Mouse (Mus musculus) spleen, adult 10 weeks (tissue): ENCODE measurements around the gene Glud1. TPM values are rescaled to one million over a fixed set of nuclear protein-coding genes. Genes with fewer than 3 reads are reported as not detected.

Source experiments
- polyA plus RNA-seq: library from polyadenylated mRNA; stranded (reverse); fragments of 350-450 nt; fragmentation: Illumina TruSeq; extraction: RNeasy Lipid Tissue Mini Kit (QIAGEN cat#74804); gene quantifications from one replicate; pipeline ENCODE4 v1.2.3, GENCODE M21; 2015; ENCODE audit warnings: low replicate concordance; ENCODE audit not compliant: insufficient read depth

The Glud1 gene
- 213 TPM for polyA plus RNA-seq

DNA sequence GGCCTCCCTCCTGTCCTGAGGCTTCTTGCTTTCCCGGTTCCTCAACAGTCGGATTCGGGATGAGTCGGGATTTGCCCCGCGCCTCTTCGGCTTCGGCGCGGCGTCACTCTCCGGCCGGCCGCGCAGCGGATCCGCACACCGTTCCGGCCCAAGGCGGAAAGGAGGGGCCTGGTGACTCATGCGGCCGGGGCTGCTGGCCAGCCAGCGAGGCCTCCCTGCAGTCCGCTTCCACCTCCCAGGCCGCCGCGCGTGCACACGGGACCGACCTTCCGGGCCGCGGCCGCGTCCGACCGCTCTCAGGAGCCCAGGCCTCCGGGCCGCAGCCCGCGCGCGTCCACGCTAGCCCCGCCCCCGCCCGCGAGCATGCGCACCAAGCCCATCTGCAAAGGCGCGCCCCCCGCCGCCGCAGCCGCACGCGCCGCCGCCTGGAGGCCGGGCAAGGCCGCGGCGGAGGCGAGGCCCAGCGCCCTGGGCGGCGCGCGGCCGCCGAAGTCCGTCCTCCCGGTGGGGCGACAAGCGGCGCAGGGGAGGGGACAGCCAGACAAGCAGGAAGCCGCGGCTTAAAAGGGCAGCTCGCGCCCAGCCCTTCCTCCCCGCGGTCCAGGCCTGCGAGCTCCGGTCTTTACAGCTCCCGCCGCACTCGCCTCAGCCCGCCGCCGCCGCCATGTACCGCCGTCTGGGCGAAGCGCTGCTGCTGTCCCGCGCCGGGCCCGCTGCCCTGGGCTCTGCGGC, at the start of gene Glud1, which contains the start of gene Shld2:
Glud1 (plus strand) TSS at position 494 of the 732 bp plus-strand sequence.
Shld2 (minus strand) TSS at position 260 of the 732 bp plus-strand sequence.

GRCm38 (mm10) chr14:34355301-34355700, 44.8 kb downstream of the Glud1 start, which contains the start of gene Fam25c:
Gene Fam25c (minus strand): TSS chr14:34355433.

DNA sequence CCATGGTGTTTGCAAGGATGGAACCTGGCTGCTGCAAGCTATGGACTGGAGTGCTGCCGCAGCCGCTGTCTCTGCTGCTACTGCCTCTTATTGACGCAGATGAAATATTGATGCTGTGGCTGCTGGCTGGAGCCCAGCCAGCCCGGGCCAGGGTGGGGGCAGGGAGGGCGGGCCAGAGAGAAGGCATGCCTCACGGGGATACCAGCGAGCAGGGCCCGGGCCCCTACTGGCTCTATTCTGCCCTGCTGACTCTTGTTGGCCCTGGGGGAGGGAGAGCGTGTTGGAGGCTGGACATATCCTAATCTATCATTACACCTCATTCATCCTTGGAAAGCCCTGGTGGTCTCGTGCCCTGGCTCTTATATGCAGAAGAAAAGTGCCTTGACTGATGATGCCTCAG, 64.0 kb downstream of the Glud1 start, which contains the start of gene Sncg:
Sncg (minus strand) TSS at position 213 of the 400 bp plus-strand sequence.

DNA sequence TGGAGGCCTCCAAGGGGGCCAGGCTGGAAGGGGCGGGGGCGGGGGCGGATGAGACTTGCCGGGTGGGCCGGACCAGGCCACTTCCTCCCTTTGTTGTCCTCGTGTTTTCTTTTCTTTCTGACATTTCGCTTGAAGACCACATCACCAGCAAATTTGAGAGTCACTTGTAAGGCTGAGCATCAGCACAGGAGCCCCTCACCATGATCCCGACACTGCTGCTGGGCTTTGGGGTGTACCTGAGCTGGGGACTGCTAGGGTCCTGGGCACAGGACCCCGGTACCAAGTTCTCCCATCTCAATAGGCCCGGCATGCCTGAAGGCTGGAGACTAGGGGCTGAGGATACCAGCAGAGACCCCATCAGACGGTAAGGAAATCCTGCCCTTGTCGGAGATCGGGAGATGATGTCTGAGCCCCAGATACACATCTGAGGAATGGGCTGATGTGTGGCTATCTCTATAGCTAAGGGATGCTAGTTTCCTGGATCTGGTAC, 64.9 kb downstream of the Glud1 start, which contains the start of gene Mmrn2:
Mmrn2 (plus strand) TSS at position 51 of the 490 bp plus-strand sequence.

Other genes starting within 250 kb of the Glud1 start
- 0.48 TPM for gene Anxa8, start 224.7 kb upstream of the Glud1 start, polyA plus RNA-seq
- gene A630023A22Rik, start 208.0 kb upstream of the Glud1 start, polyA plus RNA-seq: not detected
- gene Npy4r, start 158.2 kb upstream of the Glud1 start, polyA plus RNA-seq: not detected
- 0.14 TPM for gene Gprin2, start 109.1 kb upstream of the Glud1 start, polyA plus RNA-seq
- gene Syt15, start 91.1 kb upstream of the Glud1 start, polyA plus RNA-seq: 3.2 TPM
- gene Shld2, start 234 bp upstream of the Glud1 start, polyA plus RNA-seq: 16.9 TPM
- not detected for gene Fam25c, start 44.7 kb downstream of the Glud1 start, polyA plus RNA-seq
- 2.2 TPM for gene Sncg, start 64.1 kb downstream of the Glud1 start, polyA plus RNA-seq
- 14.9 TPM for gene Mmrn2, start 64.7 kb downstream of the Glud1 start, polyA plus RNA-seq
- 12.9 TPM for gene Bmpr1a, start 192.6 kb downstream of the Glud1 start, polyA plus RNA-seq
- gene 9230112D13Rik, start 212.1 kb downstream of the Glud1 start, polyA plus RNA-seq: not detected